Mouse (Mus musculus) liver, embryonic 14.5 days (tissue): ENCODE data around the gene Slc8a3.

Source experiments
- CTCF ChIP-seq: IDR thresholded peaks from 2 replicates; pipeline ENCODE4 v1.5.1; 2016; ENCODE audit warnings: antibody characterized with exemption, low read depth, control low read depth
- EP300 ChIP-seq: IDR thresholded peaks from 2 replicates; pipeline ENCODE4 v1.6.1; 2016; ENCODE audit warnings: antibody characterized with exemption, low read depth

- TF ChIP-seq CTCF = no peak
- TF ChIP-seq EP300 = no peak
Observed at GRCm38 (mm10) chr12:81233746-81234380, 99.1 kb downstream of the Slc8a3 start.
